30 mouse cellular contexts compared by ENCODE assay signal in the genomic region with DNA sequence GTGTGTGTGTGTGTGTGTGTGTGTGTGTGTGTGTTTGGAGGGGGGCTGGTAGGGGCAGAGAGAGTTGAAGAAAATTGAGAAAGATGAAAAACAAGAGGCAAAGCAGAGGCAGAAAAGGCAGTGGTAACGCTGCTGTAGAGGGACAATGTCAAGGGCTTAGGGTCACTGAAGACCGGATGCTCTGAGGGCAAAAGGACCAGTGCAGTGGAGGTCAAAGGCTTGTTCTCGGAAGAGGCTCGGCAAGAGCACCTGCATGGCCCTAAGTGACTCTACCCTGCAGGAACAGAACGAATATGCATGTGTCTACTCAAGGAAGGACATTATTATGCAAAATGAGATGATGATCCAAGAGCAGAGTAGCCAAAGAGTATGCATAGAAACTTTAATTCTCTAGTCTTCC.
"Had no signal": no experiment of that assay in that cellular context is flagged by ENCODE, and none has a peak within 500 bp of the region (broad histone marks: within the 10 kb centered on the region; RNA-seq: fewer than 3 reads in every experiment).

No protein-coding gene starts in this region.

- H3K36me3 ChIP-seq: heart, embryonic 12.5 days; heart, embryonic 13.5 days; heart, embryonic 15.5 days; hindbrain, embryonic 10.5 days; hindbrain, embryonic 12.5 days; hindbrain, embryonic 13.5 days; hindbrain, embryonic 15.5 days; intestine, embryonic 15.5 days; kidney, embryonic 15.5 days had no signal

- H3K4me1 ChIP-seq: heart, embryonic 12.5 days; heart, embryonic 13.5 days; heart, embryonic 15.5 days; hindbrain, embryonic 13.5 days; hindbrain, embryonic 15.5 days; intestine, embryonic 15.5 days; kidney, embryonic 15.5 days had no signal

- H3K4me3 ChIP-seq: heart, embryonic 12.5 days; heart, embryonic 13.5 days; heart, embryonic 15.5 days; hindbrain, embryonic 10.5 days; hindbrain, embryonic 12.5 days; hindbrain, embryonic 13.5 days; hindbrain, embryonic 15.5 days; intestine, embryonic 15.5 days; kidney, embryonic 15.5 days; layer of hippocampus, adult 2 months; left cerebral cortex, adult 2 months had no signal

- H3K9me3 ChIP-seq: heart, embryonic 12.5 days; heart, embryonic 13.5 days; heart, embryonic 15.5 days; hindbrain, embryonic 10.5 days; hindbrain, embryonic 12.5 days; hindbrain, embryonic 13.5 days; hindbrain, embryonic 15.5 days; intestine, embryonic 15.5 days; kidney, embryonic 15.5 days had no signal

- H3K9ac ChIP-seq: heart, embryonic 12.5 days; heart, embryonic 13.5 days; heart, embryonic 15.5 days; hindbrain, embryonic 12.5 days; hindbrain, embryonic 13.5 days; hindbrain, embryonic 14.5 days; hindbrain, embryonic 15.5 days; intestine, embryonic 15.5 days; kidney, embryonic 15.5 days had no signal

- H3K27ac ChIP-seq: heart, embryonic 13.5 days; heart, embryonic 15.5 days; hindbrain, embryonic 10.5 days; hindbrain, embryonic 12.5 days; hindbrain, embryonic 13.5 days; hindbrain, embryonic 14.5 days; hindbrain, embryonic 15.5 days; hindbrain, postnatal 0 days; intestine, embryonic 15.5 days; kidney, embryonic 15.5 days; kidney, postnatal 0 days; layer of hippocampus, adult 2 months; left cerebral cortex, adult 2 months had no signal

- DNase-seq: heart, postnatal 10 days; heart, postnatal 14 days; heart, postnatal 36 days; heart, postnatal 4 days; kidney, adult 11 months; kidney, adult 18-20 months; kidney, adult 2 months; kidney, adult 8-10 months; kidney, adult 9 months; kidney, postnatal 10 days; kidney, postnatal 14 days; kidney, postnatal 25 days; kidney, postnatal 36 days; kidney, postnatal 4 days; layer of hippocampus, adult 9-11 months; layer of hippocampus, postnatal 36 days had no signal

- H3K27me3 ChIP-seq: heart, embryonic 12.5 days; heart, embryonic 13.5 days; heart, embryonic 15.5 days; hindbrain, embryonic 12.5 days; hindbrain, embryonic 13.5 days; hindbrain, embryonic 15.5 days; intestine, embryonic 15.5 days; kidney, embryonic 15.5 days had no signal
